Mouse (Mus musculus): Measurements from ENCODE around the gene Iffo2. TPM values are rescaled to one million over a fixed set of nuclear protein-coding genes. Genes with fewer than 3 reads are reported as not detected.

Iffo2 gene
- polyA plus RNA-seq, 1 experiment: 0.09 TPM

- TF ChIP-seq GATA1 (IDR thresholded peaks at IDR 0.05; ENCODE audit: low read length): no peak
These were observed 23.6 kb upstream of the Iffo2 start for GRCm38 (mm10) chr4:139506727-139507126.

GRCm38 (mm10) chr4:139509069-139509468 lies 21.3 kb upstream of the Iffo2 start:
- no peak for TF ChIP-seq GATA1 (IDR thresholded peaks at IDR 0.05; ENCODE audit: low read length)

GRCm38 (mm10) chr4:139511557-139511956 lies 18.8 kb upstream of the Iffo2 start:
- TF ChIP-seq GATA1 (IDR thresholded peaks at IDR 0.05; ENCODE audit: low read length): no peak

- peak; percentile 13 for TF ChIP-seq GATA1 (IDR thresholded peaks at IDR 0.05; ENCODE audit: low read length)
These were observed 17.4 kb upstream of the Iffo2 start for GRCm38 (mm10) chr4:139512985-139513384.

GRCm38 (mm10) chr4:139519221-139519620 lies 11.1 kb upstream of the Iffo2 start:
- no peak for TF ChIP-seq GATA1 (IDR thresholded peaks at IDR 0.05; ENCODE audit: low read length)

- no peak for TF ChIP-seq GATA1 (IDR thresholded peaks at IDR 0.05; ENCODE audit: low read length)
These were observed 8.4 kb upstream of the Iffo2 start for GRCm38 (mm10) chr4:139521926-139522325.

- no peak for TF ChIP-seq GATA1 (IDR thresholded peaks at IDR 0.05; ENCODE audit: low read length)
These were observed 3.9 kb upstream of the Iffo2 start for GRCm38 (mm10) chr4:139526475-139526874.

GRCm38 (mm10) chr4:139532081-139532480 lies 1.7 kb downstream of the Iffo2 start:
- no peak for TF ChIP-seq GATA1 (IDR thresholded peaks at IDR 0.05; ENCODE audit: low read length)

- TF ChIP-seq GATA1 (IDR thresholded peaks at IDR 0.05; ENCODE audit: low read length): no peak
These were observed 4.9 kb downstream of the Iffo2 start for GRCm38 (mm10) chr4:139535127-139535695.

GRCm38 (mm10) chr4:139535719-139536118 lies 5.4 kb downstream of the Iffo2 start:
- TF ChIP-seq GATA1 (IDR thresholded peaks at IDR 0.05; ENCODE audit: low read length): no peak

GRCm38 (mm10) chr4:139536706-139537105 lies 6.4 kb downstream of the Iffo2 start:
- no peak for TF ChIP-seq GATA1 (IDR thresholded peaks at IDR 0.05; ENCODE audit: low read length)

GRCm38 (mm10) chr4:139540784-139541183 lies 10.4 kb downstream of the Iffo2 start:
- no peak for TF ChIP-seq GATA1 (IDR thresholded peaks at IDR 0.05; ENCODE audit: low read length)

- TF ChIP-seq GATA1 (IDR thresholded peaks at IDR 0.05; ENCODE audit: low read length): no peak
These were observed 15.4 kb downstream of the Iffo2 start for GRCm38 (mm10) chr4:139545791-139546190.

GRCm38 (mm10) chr4:139549448-139549847 lies 19.1 kb downstream of the Iffo2 start:
- no peak for TF ChIP-seq GATA1 (IDR thresholded peaks at IDR 0.05; ENCODE audit: low read length)

GRCm38 (mm10) chr4:139555235-139555634 lies 24.9 kb downstream of the Iffo2 start:
- no peak for TF ChIP-seq GATA1 (IDR thresholded peaks at IDR 0.05; ENCODE audit: low read length)

- no peak for TF ChIP-seq GATA1 (IDR thresholded peaks at IDR 0.05; ENCODE audit: low read length)
These were observed 25.6 kb downstream of the Iffo2 start for GRCm38 (mm10) chr4:139555951-139556350.

- no peak for TF ChIP-seq GATA1 (IDR thresholded peaks at IDR 0.05; ENCODE audit: low read length)
These were observed 38.0 kb downstream of the Iffo2 start for GRCm38 (mm10) chr4:139568361-139568760.

- TF ChIP-seq GATA1 (IDR thresholded peaks at IDR 0.05; ENCODE audit: low read length): no peak
These were observed 40.4 kb downstream of the Iffo2 start for GRCm38 (mm10) chr4:139570756-139571155.

Measured in G1E-ER4 (cell line).